Mouse (Mus musculus): ENCODE measurements around the gene Ntsr1. TPM values are rescaled to one million over a fixed set of nuclear protein-coding genes. Genes with fewer than 3 reads are reported as not detected.

Ntsr1 gene
- polyA plus RNA-seq, 1 experiment: 3.6 TPM

DNA sequence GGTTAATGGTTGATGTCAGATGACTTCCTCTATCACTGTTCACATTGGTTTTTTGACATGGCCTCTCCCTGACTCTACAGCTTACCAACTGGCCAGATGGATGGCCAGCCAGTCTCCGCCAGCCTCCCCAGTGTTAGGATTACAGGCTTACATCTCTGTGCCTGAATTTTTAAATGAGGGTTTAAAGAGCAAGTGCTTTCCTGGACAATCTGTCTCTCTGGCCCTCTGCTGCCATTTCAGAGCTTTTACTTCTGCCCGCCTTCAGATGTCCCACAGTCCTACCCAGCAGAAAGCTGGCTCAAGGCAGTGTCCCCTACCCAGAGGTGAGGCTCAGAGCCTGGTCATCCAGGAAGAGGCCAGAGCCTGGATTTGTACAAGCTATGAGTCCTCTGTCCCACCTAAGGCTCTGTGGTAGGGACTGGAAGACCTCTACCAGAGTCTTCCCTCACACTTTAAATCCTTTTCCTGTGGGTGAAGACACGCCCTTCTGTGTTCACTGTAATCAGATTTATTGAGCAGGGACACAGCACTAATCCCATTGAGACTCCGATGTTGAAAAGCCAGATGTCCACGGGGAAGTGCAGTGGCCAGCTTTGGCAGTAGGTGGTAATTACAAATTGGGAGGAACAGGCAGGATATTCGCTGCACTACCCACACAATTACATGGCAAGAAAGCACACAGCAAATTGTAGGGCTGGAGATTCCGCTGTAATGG is 32.1 kb downstream of the Ntsr1 start:
- DNase-seq (ENCODE audit: low read depth): peak; percentile 30
- no peak for TF ChIP-seq POLR2A (IDR thresholded peaks at IDR 0.05; ENCODE audit: borderline replicate concordance, extremely low read depth, insufficient read depth, insufficient read length, poor library complexity, severe bottlenecking)
- no peak for TF ChIP-seq CTCF (IDR thresholded peaks at IDR 0.05; ENCODE audit: borderline replicate concordance, extremely low read depth, insufficient read depth, insufficient read length)

DNA sequence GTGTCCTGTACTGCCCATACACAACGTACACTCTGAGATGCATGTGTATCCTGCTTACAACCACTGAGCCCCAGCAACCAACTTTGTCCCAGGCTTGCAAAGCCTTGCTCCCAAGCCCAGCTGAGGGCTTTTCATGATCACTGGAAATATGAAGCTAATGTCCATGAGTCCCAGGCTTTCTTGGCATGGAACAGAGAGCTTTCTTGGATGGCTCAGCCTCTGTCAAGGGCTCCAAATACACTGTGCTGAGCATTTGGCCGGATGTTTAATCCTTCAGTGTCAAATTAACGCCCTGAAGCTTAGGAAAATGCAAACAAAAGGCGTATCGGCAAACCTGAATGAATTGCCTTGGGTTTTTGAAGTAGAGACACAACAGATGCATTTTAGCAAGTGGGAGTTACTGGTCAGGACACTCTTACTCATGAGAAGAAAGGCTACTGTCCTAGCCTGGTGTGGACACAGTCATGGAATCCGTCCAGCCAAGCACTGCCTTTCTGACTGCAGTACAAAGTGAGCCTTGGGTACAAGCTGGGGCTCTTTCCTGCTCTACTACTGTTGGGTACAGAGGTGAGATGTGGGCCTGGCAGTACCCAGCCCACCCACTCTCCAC is 32.7 kb downstream of the Ntsr1 start:
- TF ChIP-seq POLR2A (IDR thresholded peaks at IDR 0.05; ENCODE audit: borderline replicate concordance, extremely low read depth, insufficient read depth, insufficient read length, poor library complexity, severe bottlenecking) (no peak), CTCF (IDR thresholded peaks at IDR 0.05; ENCODE audit: borderline replicate concordance, extremely low read depth, insufficient read depth, insufficient read length) (no peak)
- DNase-seq (ENCODE audit: low read depth): peak; percentile 76

DNA sequence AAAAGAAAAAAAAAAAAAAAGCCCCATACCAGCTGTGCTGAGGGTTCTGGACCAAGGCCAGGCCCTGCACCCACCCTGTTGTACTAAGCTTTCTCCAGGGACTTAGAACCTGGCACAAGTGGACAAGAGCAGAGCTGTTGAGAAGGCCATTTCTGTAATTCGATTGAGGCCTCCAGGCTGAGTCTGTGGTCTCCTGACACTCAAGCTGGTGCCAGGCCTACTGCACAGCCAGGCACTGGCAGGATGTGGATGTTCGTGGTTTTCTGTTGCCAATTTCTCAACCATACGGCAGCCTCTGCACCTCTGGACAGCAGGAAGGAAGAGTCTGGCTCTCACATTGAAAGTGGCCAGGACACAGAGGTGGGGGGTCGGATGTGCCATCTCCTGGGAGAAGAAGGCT is 33.5 kb downstream of the Ntsr1 start:
- no peak for TF ChIP-seq CTCF (IDR thresholded peaks at IDR 0.05; ENCODE audit: borderline replicate concordance, extremely low read depth, insufficient read depth, insufficient read length)
- DNase-seq (ENCODE audit: low read depth): no peak

DNA sequence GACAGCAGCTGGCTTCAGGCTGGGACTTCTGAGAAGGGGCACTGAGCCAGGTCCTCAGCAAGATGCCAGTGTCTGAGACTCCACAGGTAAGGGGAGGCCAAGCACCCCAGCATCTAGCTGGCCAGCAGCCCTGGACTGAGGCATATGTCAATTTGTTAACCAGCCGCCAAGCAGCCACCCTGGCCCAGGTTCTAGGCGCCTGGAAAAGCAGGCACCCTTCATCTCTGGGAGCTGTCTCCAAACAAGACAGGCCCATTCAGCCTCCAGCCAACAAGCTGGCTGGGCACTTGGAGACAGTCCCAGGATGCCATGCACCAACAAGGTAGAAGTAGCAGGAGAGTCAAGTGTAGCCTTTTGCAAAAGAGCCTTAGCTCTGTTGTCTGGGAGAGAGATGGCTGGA is 43.9 kb downstream of the Ntsr1 start:
- DNase-seq (ENCODE audit: low read depth): no peak
- no peak for TF ChIP-seq POLR2A (IDR thresholded peaks at IDR 0.05; ENCODE audit: borderline replicate concordance, extremely low read depth, insufficient read depth, insufficient read length, poor library complexity, severe bottlenecking)
- TF ChIP-seq CTCF (IDR thresholded peaks at IDR 0.05; ENCODE audit: borderline replicate concordance, extremely low read depth, insufficient read depth, insufficient read length): no peak

DNA sequence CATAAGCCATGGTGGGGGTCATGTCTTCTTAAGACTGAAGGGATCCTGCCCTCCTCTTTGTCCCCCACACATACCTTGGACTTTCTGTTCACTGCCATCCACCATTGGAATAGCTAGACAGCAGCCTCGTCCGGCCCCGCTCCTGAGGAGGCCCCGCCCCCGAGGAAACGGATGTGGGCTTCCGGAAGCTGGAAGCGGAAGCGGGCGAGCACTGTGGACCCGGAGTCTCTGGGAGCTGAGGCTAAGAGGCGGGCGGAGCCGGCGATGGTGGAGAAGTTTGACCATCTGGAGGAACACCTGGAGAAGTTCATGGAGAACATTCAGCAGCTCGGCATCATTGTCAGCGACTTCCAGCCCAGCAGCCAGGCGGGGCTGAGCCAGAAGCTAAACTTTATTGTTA is 45.3 kb downstream of the Ntsr1 start:
- DNase-seq (ENCODE audit: low read depth): no peak
- TF ChIP-seq CTCF (IDR thresholded peaks at IDR 0.05; ENCODE audit: borderline replicate concordance, extremely low read depth, insufficient read depth, insufficient read length) (no peak), POLR2A (IDR thresholded peaks at IDR 0.05; ENCODE audit: borderline replicate concordance, extremely low read depth, insufficient read depth, insufficient read length, poor library complexity, severe bottlenecking) (no peak)

DNA sequence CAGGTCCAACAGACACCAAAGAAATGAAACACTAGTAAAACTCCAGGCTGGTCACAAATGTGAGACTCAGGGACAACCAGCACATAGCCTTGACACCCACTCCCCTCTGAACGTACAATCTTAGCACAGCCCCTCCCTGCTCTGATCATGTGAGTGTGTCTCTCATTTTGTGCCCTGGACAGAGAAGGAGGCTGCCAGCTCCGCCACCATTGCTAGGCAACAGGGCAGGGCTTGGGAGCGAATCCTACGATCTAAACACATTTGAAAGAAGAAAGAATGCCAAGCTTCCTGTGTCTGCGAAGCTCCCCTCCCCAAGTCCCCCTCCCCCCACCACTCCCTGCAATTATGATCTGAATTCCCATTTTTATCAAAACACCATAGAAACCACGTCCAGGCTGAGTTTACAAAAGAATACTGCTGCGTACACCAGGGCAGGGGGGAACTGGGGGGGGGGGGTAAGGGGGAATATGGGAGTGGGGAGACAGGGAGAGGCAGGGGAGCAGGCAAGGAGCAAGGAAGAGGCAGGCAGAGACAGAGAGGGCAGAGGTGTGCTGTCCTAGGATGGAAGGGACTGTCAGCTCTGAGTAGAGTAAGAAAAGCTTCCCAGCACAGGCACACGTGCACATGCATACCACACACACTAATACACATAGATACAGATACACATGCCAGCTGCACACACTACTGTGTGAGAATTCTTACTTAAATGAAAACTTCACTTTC is 47.8 kb downstream of the Ntsr1 start:
- peak; percentile 93 for DNase-seq (ENCODE audit: low read depth)
- TF ChIP-seq CTCF (IDR thresholded peaks at IDR 0.05; ENCODE audit: borderline replicate concordance, extremely low read depth, insufficient read depth, insufficient read length) (no peak), POLR2A (IDR thresholded peaks at IDR 0.05; ENCODE audit: borderline replicate concordance, extremely low read depth, insufficient read depth, insufficient read length, poor library complexity, severe bottlenecking) (no peak)

DNA sequence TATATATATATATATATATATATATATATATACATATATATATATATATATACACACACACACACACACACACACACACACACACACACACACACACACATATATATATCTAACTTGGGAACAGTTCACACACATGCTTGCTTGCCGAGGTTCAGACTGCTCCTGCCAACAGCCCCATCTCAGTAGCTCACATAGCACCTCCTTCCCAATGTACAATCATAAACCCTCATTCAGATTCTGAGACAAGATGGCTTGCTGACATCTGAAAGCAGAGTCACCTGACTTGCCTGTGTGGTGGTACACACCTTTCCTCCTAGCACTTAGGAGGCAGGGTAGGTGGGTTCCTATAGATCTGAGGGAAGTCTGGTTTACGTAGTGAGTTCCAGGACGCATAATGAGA is 52.6 kb downstream of the Ntsr1 start:
- no peak for TF ChIP-seq POLR2A (IDR thresholded peaks at IDR 0.05; ENCODE audit: borderline replicate concordance, extremely low read depth, insufficient read depth, insufficient read length, poor library complexity, severe bottlenecking)
- no peak for TF ChIP-seq CTCF (IDR thresholded peaks at IDR 0.05; ENCODE audit: borderline replicate concordance, extremely low read depth, insufficient read depth, insufficient read length)
- DNase-seq (ENCODE audit: low read depth): peak; percentile 46

GRCm38 (mm10) chr2:180555219-180555618 is 55.4 kb downstream of the Ntsr1 start:
- peak; percentile 20; the same call in 1 of the 2 replicates for TF ChIP-seq CTCF (IDR thresholded peaks at IDR 0.05; ENCODE audit: borderline replicate concordance, extremely low read depth, insufficient read depth, insufficient read length)
- no peak for TF ChIP-seq POLR2A (IDR thresholded peaks at IDR 0.05; ENCODE audit: borderline replicate concordance, extremely low read depth, insufficient read depth, insufficient read length, poor library complexity, severe bottlenecking)
- DNase-seq (ENCODE audit: low read depth): peak; percentile 55

DNA sequence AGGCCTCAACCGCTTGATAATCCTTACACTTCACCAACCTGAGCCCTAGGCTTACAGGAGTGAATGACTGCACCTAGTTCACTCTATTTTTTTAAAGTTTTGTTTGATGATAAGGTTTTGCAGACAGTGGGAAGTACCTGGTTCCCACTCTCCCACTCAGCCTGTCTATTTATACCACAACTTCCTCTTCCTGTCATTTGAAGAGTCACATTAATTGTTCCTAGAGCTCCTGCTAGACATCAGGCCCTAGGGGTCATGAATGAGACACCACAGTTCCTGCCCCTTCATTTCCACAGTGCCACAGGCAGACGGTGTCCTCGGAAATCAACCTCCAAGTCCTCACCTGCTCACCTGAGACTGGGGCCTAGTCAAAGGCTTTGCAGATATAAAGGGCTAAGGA is 56.7 kb downstream of the Ntsr1 start:
- no peak for DNase-seq (ENCODE audit: low read depth)
- no peak for TF ChIP-seq POLR2A (IDR thresholded peaks at IDR 0.05; ENCODE audit: borderline replicate concordance, extremely low read depth, insufficient read depth, insufficient read length, poor library complexity, severe bottlenecking)
- TF ChIP-seq CTCF (IDR thresholded peaks at IDR 0.05; ENCODE audit: borderline replicate concordance, extremely low read depth, insufficient read depth, insufficient read length): no peak

- no peak for DNase-seq (ENCODE audit: low read depth)
- peak; percentile 60; the same call in 1 of the 2 replicates for TF ChIP-seq CTCF (IDR thresholded peaks at IDR 0.05; ENCODE audit: borderline replicate concordance, extremely low read depth, insufficient read depth, insufficient read length)
- no peak for TF ChIP-seq POLR2A (IDR thresholded peaks at IDR 0.05; ENCODE audit: borderline replicate concordance, extremely low read depth, insufficient read depth, insufficient read length, poor library complexity, severe bottlenecking)
Observed at GRCm38 (mm10) chr2:180560245-180560644, 60.5 kb downstream of the Ntsr1 start.

- TF ChIP-seq POLR2A (IDR thresholded peaks at IDR 0.05; ENCODE audit: borderline replicate concordance, extremely low read depth, insufficient read depth, insufficient read length, poor library complexity, severe bottlenecking) (no peak), CTCF (IDR thresholded peaks at IDR 0.05; ENCODE audit: borderline replicate concordance, extremely low read depth, insufficient read depth, insufficient read length) (peak; percentile 5; the same call in 1 of the 2 replicates)
- DNase-seq (ENCODE audit: low read depth): no peak
Observed at GRCm38 (mm10) chr2:180562146-180562545, 62.4 kb downstream of the Ntsr1 start.

All from brain, embryonic 14.5 days (tissue).